Mouse (Mus musculus) bone marrow, adult 2 months (tissue): ENCODE measurements around the gene Atp2a1.

Experiments used
- CTCF ChIP-seq: fragments of 200-500 bp; IDR thresholded peaks from 2 replicates; pipeline ENCODE4 v1.5.1; 2011; ENCODE audit warnings: low read length, control low read depth; ENCODE audit not compliant: control insufficient read depth, insufficient read depth
- POLR2A ChIP-seq: fragments of 200-500 bp; IDR thresholded peaks from 2 replicates; pipeline ENCODE4 v1.6.1; 2011; ENCODE audit warnings: low read depth, mild to moderate bottlenecking, control low read depth, low read length, borderline replicate concordance; ENCODE audit not compliant: control insufficient read depth

DNA sequence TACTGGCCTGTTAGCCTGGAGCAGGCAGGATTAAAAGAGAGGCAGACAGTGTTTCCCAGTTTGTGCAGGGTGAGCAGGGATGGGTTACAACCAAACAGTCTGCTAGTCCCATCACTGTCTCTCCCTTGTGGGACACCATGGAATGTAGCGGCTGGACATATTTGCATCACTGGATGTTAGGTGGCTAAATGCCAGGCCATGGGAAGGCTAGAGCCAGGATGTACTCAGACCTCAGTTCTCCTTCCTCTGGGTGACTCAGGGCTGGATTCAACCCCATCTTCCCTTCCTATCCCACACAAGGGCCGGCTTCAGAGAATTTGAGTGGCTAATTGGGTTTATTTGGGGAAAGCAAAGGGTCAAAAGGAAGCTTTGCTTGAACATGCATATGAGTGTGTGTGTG lies 54.2 kb downstream of the Atp2a1 start:
- TF ChIP-seq CTCF = no peak
- no peak for TF ChIP-seq POLR2A
